Mouse (Mus musculus) ES-E14 (cell line): ENCODE measurements at regions not wholly inside any gene's neighbourhood (a gene's known extent, or its start where the extent isn't known, plus 50 kb on each side); places are given as distances from the start of the nearest gene placed in this dataset.

ENCODE experiments used
- CHD2 ChIP-seq: IDR thresholded peaks from 2 replicates; pipeline ENCODE4 v1.6.1; 2014; ENCODE audit warnings: mild to moderate bottlenecking, low read depth, low read length, inconsistent platforms
- HCFC1 ChIP-seq: IDR thresholded peaks from 2 replicates; pipeline ENCODE4 v1.6.1; 2012; ENCODE audit warnings: low read length, inconsistent platforms, borderline replicate concordance; ENCODE audit not compliant: insufficient read depth
- MAFK ChIP-seq: IDR thresholded peaks from 2 replicates; pipeline ENCODE4 v1.6.1; 2014; ENCODE audit warnings: mild to moderate bottlenecking, low read depth, low read length, inconsistent platforms; ENCODE audit not compliant: insufficient read depth
- ZC3H11A ChIP-seq: IDR thresholded peaks from 2 replicates; pipeline ENCODE4 v1.6.1; 2012; ENCODE audit warnings: low read depth, mild to moderate bottlenecking, inconsistent platforms, low read length, borderline replicate concordance
- ZNF384 ChIP-seq: IDR thresholded peaks from 2 replicates; pipeline ENCODE4 v1.6.1; 2012; ENCODE audit warnings: low read depth, low read length, inconsistent platforms

- TF ChIP-seq ZNF384 (no peak), CHD2 (no peak), ZC3H11A (no peak), HCFC1 (no peak), MAFK (no peak)
Measured at GRCm38 (mm10) chr3:149180129-149180528, 189.8 kb upstream of the Adgrl2 start.
